Mouse (Mus musculus): ENCODE measurements around the gene Zfp709.
"Not testable (repeated sequence)": the region's sequence is repeated elsewhere in the genome, so short reads cannot be mapped to it uniquely, and the experiment has no call there.

Gene Zfp709

DNA sequence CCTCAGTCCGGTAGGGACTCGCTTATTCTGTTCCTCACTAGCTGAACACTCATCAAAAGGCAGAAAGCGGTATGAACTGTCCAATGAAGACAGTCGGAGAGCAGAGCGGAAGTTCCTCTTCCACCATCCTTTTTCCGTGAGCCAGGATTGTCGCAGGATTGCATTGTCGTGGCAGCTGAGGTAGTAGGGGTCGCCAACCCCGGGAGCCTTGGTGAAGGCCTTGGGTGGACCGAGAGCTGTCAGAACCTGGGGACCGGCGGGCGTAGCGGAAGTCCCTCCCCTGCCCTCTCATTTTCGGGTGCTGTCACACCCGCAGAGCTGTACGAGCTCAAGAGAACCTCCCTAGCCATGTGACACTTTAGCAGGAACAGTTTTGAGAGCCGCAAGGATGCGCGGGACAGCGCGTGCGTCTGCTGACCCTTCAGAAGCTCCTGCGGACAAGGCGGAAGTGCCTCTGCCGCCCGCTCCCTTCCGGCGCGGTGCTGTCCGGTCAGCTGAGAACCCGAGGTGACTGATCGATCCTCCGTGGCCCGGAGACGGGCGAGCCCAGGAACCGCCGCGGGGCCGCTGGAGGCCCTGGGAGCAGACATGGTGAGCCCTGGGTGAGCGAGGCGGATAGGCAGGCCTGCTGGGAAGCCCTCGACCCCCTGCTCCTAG, at the start of gene Zfp709:
Zfp709 (plus strand) TSS at position 402 of the 657 bp plus-strand sequence.
- DNase-seq, result peak; percentile 77

DNA sequence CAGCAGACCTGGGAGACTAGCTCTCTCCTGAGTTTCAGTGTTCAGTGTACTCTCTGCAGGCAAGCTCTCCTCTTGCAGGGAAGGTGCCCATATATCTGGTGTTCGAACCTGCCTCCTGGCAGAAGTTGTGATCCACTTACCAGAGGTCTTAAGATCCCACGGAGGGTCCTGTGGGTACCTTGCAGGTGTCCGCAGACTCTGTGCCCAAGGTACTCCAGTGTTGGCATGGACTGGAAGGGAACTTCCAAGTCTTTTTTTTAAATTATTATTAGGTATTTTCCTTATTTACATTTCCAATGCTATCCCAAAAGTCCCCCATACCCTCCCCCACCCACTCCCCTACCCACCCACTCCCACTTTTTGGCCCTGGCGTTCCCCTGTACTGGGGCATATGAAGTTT, 43.6 kb upstream of the Zfp709 start:
- DNase-seq, result not testable (repeated sequence)

DNA sequence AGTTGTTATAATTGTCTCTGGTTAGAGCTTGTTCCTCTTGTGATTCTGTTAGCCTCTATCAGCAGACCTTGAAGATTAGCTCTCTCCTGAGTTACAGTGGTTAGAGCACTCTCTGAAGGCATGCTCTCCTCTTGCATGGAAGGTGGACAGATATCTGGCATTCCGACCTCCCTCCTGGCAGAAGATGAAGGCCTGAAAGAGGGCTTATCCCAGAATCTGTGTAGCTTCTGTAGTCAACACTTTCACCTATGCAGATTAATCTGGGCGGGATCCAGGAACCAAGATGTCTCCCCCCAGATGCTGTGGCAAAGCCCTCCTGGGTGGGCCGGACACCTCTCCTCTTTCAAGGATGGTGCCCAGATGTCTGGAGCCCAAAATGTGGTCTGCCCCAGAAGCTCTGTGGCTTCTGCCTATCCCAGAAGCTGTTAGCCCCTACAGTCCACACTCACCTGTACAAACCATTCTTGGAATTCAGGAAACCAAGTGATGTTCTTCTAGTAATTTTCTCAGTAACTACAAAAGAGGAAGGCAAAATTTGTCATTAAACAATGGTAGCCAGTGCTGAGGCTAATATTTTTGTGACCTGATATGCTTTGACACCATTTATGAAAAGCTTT, 40.5 kb upstream of the Zfp709 start:
- DNase-seq, result not testable (repeated sequence)

DNA sequence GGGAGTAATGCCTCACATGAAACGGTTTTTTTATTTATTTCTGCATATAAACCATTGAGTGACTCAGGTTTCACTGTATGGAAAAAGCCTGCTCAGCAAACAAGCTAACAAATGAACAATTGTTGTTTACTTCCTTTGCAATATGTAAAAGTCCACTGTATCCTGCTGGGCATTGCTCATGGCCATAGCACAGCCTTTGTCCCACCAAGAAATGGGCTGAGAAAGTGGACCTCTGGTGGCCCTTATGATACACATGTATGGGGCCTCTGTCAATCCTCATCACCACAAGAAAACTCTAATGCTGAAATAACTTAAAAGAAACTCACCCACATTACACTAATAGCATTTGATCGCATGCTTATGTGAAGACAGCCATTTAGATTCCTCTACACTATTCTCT, 39.3 kb upstream of the Zfp709 start:
- not testable (repeated sequence) for DNase-seq

DNA sequence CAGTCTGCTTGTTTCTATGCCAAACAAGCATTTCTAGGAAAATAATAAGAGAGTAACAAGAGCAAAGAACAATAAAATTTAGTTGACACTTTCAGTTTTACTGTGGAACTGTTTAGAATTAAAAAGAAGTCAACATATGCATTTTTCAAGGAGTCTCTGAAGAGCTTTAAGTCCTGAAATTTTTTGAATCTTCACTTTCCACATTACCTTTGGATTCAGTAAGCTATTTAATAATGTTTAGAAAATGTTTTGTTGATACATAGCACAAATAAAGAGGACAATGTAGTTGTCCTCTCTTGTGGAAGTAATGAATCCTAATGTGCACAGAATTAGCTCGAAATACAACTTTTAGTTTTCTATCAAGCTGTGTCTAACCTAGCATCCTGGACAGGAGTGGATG, 37.4 kb upstream of the Zfp709 start:
- DNase-seq, result not testable (repeated sequence)

DNA sequence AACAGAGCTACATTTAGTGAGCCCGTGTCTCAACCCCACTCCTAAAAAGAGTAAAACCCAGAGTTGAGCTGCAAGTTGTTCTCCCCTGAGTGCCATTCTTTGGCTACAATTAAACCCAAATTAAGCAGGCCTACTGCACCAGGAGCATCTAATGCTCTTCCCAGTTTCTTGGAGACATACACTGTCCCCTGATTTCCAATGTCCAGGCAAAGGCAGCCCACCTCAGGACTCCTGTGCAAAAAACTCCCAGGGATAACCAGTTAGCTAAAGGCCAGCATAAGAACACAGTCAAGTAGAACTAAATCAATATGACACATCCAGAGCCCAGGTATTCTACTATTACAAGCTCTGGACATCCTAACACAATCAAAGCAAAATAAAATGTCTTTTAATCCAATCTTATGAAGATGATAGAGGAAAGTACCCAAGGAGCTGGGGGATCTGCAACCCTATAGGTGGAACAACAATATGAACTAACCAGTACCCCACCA, 35.8 kb upstream of the Zfp709 start:
- DNase-seq, result not testable (repeated sequence)

DNA sequence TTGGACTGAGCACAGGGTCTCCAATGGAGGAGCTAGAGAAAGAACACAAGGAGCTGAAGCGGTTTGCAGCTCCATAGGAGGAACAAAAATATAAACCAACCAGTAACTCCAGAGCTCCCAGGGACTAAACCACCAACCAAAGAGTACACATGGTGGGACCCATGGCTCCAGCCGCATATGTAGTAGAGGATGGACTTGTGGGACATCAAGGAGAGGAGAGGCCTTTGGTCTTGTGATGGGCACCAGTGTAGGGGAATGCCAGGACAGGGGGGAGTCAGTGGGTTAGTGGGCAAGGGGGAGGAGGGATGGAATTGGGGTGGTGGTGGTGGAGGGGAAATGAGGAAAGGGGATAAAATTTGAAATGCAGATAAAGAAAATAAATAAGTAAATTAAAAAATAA, 35.1 kb upstream of the Zfp709 start:
- not testable (repeated sequence) for DNase-seq

DNA sequence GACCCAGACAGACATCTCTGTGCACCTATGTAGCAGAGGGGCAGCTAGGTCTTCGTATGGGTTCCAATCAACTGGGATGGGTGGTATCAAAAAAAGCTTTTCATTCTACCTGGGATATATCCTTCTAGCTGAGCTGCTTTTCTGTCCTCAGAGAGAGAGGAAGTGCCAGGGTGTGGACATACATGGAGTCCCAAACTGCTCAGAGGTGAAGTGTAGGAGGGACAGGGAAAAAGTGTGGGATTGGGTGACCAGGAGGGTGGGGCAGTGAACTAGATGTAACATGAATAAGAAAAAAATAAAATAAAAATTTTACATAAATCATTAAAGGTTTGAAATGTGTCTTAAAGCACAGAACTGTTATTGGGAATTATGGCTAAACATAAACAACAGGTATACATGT, 30.8 kb upstream of the Zfp709 start:
- DNase-seq, result not testable (repeated sequence)

DNA sequence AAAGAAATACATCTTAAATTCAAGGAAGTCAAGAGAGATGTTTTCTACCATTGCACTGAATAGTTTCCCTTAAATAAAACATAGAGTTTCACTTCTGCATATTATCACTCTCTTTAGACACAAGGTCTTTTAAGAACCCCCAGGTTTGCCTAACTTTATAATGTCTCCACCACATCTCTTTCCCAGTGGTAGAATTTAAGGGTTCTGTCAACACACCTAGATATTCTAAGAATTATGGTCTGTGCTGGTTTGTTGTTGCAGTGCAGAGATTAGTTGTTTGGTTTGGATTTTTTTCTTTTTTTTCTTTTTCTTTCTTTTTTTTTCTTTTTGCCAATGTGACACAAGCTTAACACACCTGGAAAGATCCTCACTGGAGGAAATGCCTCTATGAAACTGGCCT, 28.5 kb upstream of the Zfp709 start:
- DNase-seq, result not testable (repeated sequence)

DNA sequence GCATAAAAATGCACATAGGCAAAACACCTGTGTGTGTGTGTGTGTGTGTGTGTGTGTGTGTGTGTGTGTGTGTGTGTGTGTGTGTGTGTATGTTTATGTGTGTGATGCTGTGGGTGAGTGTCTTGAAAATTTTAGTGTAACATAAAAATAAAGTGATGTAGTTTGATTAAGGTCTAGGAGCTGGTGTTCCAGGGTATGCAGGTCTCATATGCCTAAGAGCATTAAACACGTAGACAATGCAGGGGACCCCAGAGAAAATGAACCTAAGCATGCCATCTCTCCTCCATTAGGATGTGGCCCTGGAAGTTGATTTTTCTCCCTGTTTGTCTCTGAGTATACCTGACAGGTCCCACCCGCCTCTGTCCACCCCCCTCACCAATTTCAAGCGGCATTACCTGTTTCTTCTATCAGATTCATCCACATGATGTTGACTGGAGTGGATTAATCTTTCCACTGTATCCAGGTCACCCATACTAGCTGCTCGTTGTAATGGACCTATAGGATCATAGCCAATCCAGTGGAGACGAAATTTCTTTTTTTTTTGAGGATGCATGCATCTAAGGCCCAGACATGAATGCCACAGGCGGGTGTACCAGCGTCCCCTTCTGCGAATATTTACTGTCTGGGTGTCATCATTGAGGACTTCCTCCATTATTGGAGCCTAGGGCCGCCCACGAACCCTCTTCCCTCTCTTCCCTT, 25.0 kb upstream of the Zfp709 start:
- DNase-seq, result not testable (repeated sequence)

DNA sequence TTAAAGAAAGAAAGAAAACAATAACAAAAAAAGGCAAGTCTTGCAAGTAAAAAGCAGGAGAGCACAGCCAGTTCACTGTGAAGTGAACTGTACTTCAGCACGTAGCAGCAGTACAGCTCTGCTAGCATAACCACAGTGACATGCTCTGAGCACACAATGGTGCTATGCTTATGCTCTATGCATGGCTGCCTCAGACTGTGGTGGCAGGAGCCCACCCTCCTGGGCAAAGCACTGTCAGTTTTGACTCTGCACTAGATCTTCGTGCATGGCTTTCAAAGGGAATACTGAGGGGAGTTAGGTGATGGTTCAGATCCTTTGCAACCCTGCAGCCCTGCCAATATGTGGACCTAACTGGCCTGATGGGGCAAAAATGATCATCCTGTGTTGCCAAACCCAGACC, 24.5 kb upstream of the Zfp709 start:
- DNase-seq, result not testable (repeated sequence)

DNA sequence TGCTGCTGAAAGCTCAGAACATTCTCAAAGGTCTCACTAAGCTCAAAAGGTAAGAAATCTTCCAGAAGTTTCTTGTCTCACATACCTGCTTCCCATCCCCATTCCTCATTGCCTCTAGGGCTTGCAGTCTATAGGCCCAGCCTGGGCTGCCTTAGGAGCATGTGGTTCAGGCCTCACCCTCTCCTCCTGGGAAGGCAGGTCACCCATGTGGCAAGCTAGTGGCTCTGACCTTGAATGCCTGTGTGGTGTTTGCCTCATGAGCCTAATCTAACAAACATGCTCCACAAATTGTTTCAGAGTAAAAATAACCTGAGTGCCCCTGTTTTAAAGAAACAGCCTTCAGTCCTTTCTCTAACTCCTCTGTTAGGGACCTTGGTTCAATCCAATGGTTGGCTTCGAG, 20.3 kb upstream of the Zfp709 start:
- not testable (repeated sequence) for DNase-seq

DNA sequence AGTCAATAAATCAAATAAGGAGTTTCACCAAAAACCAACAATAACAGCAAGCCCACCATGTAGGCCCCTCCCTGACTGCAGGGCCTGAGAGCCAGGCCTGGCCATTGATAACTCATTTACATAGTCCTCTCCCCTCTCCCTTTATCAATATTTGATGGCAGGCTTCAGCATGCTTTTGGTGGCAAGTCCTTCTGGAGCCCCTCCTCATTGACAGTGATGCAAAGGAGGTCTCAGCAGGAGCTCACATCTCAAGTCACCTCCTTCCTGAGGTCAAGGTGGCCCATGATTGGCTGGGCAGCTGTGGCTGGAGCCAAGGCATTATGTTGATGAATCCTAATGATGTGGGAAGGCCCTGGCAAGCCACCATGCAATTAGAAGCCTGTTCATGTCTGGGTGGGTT, 19.8 kb upstream of the Zfp709 start:
- not testable (repeated sequence) for DNase-seq

DNA sequence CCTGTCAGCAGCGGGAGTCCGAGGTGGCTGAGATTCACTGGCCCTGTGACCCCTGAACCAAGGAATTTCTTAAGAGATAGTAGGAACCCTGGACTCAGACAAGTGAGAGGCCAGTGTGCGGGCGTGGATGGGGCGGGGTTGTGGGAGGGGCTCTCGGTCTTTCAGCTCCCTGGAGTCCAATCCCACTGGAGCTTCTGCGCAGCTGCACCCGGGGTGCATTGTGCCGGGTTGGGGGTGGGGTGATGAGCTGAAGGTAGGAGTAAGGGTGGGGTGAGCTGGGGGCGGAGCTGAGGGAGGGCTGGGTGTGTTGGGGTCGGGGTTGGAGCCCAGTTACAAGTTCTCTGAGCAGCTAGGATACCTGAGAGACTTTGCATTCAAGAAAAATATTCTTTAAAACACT, 18.8 kb downstream of the Zfp709 start:
- DNase-seq, result not testable (repeated sequence)

DNA sequence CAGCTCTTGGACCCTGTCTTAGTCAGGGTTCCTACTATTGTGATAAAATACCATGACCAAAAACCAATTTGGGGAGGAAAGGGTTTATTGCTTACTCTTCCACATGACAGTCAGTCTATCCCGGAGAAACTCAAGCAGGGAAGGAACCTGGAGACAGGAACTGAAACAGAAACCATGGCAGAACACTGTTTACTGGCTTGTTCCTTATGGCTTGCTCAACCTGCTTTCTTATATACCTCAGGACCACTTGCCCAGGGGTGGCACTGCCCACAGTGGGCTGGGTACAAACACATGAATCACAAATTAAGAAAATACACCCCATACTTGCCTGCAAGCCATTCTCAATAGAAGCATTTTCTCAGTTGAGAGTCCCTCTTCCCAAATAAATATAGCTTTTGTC, 21.3 kb downstream of the Zfp709 start:
- DNase-seq, result not testable (repeated sequence)

DNA sequence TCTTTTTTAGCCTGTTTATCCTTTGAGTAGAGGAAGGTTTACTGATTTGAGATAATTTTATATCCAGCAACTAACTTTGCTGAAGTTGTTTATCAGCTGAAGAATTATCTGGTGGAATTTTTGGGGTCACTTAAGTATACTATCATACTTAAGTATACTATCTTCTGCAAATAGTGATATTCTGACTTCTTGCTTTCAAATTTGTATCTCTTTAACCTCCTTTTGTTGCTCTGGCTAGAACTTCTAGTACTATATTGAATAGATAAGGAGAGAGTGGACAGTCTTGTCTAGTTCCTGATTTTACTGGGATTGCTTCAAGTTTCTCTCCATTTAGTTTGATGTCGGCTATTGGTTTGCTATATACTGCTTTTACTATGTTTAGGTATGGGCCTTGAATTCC, 25.0 kb downstream of the Zfp709 start:
- DNase-seq, result no peak

DNA sequence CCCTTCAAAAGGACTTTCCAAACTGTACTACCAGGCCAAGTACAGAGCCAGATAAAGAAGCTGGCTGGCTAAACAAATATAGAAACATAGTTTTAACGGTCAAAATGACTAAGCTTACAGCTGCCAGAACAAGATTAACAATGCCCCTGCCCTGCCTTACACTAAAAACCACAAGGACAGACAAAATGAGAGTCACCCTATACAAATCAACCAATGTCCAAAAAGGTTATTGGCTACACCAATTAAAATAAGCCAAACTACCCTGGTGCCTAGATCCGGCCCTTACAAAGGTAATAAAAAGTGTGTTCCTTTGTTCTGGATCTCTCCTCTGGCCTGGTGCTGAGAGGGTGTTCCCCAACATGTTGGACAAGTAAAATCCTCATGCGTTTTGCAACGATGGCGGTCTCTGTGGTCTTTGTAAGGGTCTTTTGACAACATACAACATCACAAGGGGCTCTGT, 26.0 kb downstream of the Zfp709 start:
- DNase-seq, result no peak

DNA sequence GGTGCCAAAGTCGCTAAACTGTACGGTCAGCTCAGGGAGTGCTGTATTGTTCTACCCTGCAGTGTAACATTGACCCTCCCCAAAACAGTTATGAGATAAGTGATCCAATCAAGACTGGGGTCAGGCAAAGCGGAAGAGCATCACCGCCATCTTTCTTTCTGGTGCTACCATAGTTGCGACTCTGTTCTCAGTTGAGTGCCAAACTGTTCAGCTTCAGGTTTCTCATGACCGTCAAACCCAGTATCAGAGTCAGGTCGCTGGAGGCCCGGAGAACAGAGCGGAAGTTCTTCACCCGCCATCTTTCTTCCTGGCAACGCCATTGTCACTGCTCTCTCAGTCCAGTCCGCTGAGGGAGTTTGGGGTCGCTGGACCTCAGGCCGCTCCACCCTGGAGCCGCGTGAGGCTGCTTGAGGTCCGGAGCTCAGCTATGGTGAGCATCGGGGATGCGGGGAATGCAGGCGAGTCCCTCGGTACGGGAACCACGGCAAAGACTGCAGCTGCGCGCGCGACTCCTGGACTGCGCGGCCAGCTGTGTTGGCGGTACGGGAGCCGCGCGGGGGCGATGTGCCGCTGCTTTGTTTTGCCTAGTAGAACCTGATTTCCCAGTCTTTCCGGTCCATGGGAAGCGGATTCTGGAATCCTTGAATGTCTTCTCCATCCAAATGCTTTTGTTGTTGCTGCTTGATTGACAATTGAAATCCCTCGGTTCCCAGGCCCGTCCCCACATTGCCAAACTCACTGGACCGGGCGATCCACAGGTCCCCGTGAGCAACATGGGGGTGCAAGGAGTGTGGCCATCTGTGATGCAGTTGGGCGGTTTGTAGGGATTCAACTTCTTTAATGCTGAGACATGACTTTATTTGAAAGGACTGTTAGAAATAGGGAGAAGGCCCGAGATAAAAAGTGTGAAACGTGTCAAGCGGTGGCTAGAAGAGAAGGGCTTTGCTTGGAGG, 26.8 kb downstream of the Zfp709 start, which contains the start of the genes Zfp882 and Zfp617:
Zfp882 (plus strand) TSS at position 300 of the 953 bp plus-strand sequence.
Zfp617 (plus strand) TSS at position 327 of the 953 bp plus-strand sequence.
- peak; percentile 93 for DNase-seq

DNA sequence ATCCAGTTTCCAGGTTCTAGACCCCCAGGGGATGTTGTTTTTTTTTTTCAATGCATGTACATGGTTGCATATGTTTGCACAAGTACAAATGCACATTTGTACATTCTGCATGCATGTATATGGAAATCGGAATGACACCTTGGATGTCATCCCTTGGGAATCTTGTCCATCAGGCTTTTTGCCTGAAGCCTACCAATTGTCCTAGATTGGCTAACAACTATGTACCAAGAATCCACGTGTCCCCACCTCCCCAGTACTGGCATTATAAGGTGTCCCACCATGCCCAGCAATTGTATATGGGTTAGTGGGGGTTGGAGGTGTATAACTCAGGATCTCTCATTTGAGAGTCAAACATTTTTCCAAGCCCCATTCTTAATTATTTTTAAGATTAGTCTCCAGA, 30.5 kb downstream of the Zfp709 start:
- no peak for DNase-seq

DNA sequence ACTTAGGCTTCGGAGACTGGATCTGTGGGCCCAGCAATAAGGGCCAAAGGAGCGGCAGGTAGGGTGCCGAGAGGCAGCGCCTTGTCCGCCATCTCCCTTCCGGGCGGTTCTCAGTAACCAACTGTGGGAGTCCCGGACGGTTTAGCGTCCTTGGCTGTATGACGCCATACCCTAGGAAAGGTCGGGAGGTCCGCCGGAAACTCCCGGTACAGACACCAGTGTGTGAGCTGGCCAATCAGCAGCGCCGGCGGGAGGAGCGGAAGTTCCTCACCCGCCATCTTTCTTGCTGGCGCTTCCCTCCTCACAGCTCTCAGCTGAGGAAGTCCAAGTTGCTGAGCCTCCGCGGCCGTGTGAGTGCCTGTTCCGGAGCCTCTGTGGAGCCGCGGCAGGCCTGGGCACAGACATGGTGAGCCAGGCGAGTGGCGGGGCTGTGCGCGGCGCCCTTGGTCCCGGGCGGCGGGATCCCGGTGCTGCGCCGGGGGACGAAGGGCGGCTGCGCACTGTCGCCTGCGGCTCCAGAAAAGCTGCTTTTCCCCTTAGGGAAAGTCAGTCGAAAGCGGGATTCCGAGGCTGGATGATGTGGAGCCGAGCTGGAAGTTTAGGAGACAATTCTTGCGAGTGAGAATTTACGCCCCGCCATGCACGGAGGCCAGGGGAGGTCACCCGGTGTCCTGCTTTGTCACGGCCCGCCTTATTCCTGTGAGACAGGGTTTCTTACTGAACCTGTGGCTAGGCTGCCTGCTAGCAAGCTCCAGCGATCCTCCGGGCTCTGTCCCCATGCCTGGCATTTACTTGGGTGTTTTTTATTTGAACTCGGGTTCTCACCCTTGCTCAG, 41.0 kb downstream of the Zfp709 start:
- peak; percentile 96 for DNase-seq

DNA sequence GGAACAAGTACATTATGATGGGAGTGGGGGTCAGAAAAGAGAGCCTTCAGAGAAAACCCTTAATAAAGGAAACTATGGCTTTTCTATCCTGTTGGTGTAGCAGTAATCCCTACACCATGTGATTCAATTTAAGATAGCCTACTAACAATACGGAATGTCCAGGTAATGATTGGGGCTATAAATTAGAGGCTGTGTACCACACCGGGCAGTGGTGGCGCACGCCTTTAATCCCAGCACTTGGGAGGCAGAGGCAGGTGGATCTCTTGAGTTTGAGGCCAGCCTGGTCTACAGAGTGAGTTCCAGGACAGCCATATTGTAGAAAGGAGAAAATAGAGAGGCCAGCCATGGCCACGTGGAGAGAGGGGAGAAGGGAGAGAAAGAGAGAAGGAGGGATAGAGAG, 44.0 kb downstream of the Zfp709 start:
- no peak for DNase-seq

Measured in cerebellum, adult 9-10 months (tissue).